Mouse (Mus musculus): Measurements from ENCODE around the gene Gm21258.
"Not testable (repeated sequence)": the region's sequence is repeated elsewhere in the genome, so short reads cannot be mapped to it uniquely, and the experiment has no call there.

The Gm21258 gene

GRCm38 (mm10) chrY:52779740-52780139, at the start of gene Gm21258:
Gm21258 (plus strand) TSS chrY:52780040.
- DNase-seq (ENCODE audit: low spot score) = not testable (repeated sequence)
